Mouse (Mus musculus): ENCODE results near the gene Cutal.

GRCm38 (mm10) chr2:34847702-34848101 is 26.5 kb upstream of the Cutal start:
- TF ChIP-seq CTCF (IDR thresholded peaks at IDR 0.05; ENCODE audit: insufficient read depth, low read depth, low read length) (no peak), POLR2A (IDR thresholded peaks at IDR 0.05; ENCODE audit: insufficient read depth, low read depth, low read length) (no peak)
